Mouse (Mus musculus) limb, embryonic 15.5 days (tissue): Measurements from ENCODE around the gene Slc39a7. TPM values are rescaled to one million over a fixed set of nuclear protein-coding genes. Genes with fewer than 3 reads are reported as not detected.
A peak's percentile ranks its signal among the peaks of the same experiment; 100 is the strongest.

ENCODE experiments used
- ATAC-seq: fragments of 200-750 bp; cut with Nextera tagmentation; 2 replicates; pipeline ENCODE4 v1.8.0; 2017; ENCODE audit warnings: low read depth, moderate TSS enrichment; ENCODE audit not compliant: insufficient number of reproducible peaks, low FRiP score, low TSS enrichment
- H3K27ac ChIP-seq: fragments of 300-500 bp; sonication (generic); 2 replicates; pipeline ENCODE4 v1.5.1; 2015; ENCODE audit warnings: moderate library complexity, mild to moderate bottlenecking, inconsistent platforms
- H3K27me3 ChIP-seq: fragments of 300-500 bp; sonication (generic); 2 replicates; pipeline ENCODE4 v1.6.1; 2015; ENCODE audit warnings: inconsistent platforms
- H3K36me3 ChIP-seq: fragments of 300-500 bp; sonication (generic); 2 replicates; pipeline ENCODE4 v1.6.1; 2015; ENCODE audit warnings: inconsistent platforms
- H3K4me1 ChIP-seq: fragments of 300-500 bp; sonication (generic); 2 replicates; pipeline ENCODE4 v1.6.1; 2015; ENCODE audit warnings: inconsistent platforms
- H3K4me2 ChIP-seq: fragments of 300-500 bp; sonication (generic); 2 replicates; pipeline ENCODE4 v1.6.1; 2015; ENCODE audit warnings: mild to moderate bottlenecking, inconsistent platforms
- H3K4me3 ChIP-seq: fragments of 300-500 bp; sonication (generic); 2 replicates; pipeline ENCODE4 v1.5.1; 2015; ENCODE audit warnings: mild to moderate bottlenecking, inconsistent platforms
- H3K9ac ChIP-seq: fragments of 300-500 bp; sonication (generic); 2 replicates; pipeline ENCODE4 v1.6.1; 2015; ENCODE audit warnings: inconsistent platforms
- H3K9me3 ChIP-seq: fragments of 300-500 bp; sonication (generic); 2 replicates; pipeline ENCODE4 v1.6.1; 2016; ENCODE audit warnings: inconsistent platforms
- WGBS: fragments of 180-500 bp; shearing (Covaris S2); methylation state at CpG from one replicate; pipeline ENCODE4 v1.1.7; 2015; 5-methylcytosine and 5-hydroxymethylcytosine counted together
- polyA plus RNA-seq: library from polyadenylated mRNA; unstranded; fragments of >200 nt; fragmentation: Nextera tagmentation; extraction: Ambion mirVana; gene quantifications from 2 replicates; pipeline ENCODE4 v1.2.1, GENCODE M21; 2015

The Slc39a7 gene
- 258 and 259 TPM in 2 replicates for polyA plus RNA-seq

DNA sequence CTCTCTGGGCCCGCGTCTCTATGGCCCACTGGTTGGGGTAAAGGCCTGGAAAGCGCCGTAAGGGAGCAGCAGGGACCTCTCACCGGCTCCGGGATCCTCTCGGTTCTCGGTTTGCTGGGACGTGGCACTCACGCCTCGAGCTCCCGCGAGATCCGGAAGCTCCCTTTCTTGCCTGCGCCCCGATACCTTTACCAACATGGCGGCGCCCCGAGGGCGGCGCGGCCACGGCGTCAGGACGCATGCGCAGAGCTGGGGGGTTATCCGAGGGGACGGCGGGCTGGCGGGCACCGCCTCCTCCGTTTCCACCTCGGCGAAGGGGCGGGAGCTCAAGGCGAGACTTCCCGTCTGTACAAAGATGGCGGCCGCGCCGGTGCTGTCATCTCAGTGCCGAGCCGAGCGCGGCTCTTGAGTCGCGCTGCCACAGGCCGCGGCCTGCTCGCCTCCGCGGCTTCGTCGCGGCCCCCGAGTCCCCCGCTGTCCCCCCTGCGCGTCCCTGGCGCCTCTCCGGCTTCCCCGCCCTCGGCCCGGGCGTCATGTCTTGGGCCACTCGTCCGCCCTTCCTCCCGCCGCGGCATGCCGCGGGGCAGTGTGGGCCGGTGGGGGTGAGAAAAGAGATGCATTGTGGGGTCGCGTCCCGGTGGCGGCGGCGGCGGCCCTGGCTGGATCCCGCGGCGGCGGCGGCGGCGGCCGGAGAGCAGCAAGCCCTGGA, at the start of gene Slc39a7, which contains the start of gene Rxrb:
Gene Slc39a7 (minus strand): TSS at position 218 of the 709 bp plus-strand sequence.
Gene Rxrb (plus strand): TSS at position 348 of the 709 bp plus-strand sequence.
- peak within 1 kb of the TSS; percentile 97 for H3K27ac ChIP-seq
- H3K4me3 ChIP-seq: peak within 1 kb of the TSS; percentile 96
- H3K4me2 ChIP-seq: peak within 1 kb of the TSS; percentile 91
- no peaks in the 10 kb centered on the region for H3K27me3 ChIP-seq
- ATAC-seq: peak; percentile 79
- peak within 1 kb of the TSS; percentile 97 for H3K9ac ChIP-seq
- peaks cover 55% of the 10 kb centered on the region for H3K36me3 ChIP-seq
- H3K4me1 ChIP-seq: peaks cover 64% of the 10 kb centered on the region
- WGBS: under 1% methylated on average over 68 of the region's 88 CpGs
- H3K9me3 ChIP-seq: no peaks in the 10 kb centered on the region

DNA sequence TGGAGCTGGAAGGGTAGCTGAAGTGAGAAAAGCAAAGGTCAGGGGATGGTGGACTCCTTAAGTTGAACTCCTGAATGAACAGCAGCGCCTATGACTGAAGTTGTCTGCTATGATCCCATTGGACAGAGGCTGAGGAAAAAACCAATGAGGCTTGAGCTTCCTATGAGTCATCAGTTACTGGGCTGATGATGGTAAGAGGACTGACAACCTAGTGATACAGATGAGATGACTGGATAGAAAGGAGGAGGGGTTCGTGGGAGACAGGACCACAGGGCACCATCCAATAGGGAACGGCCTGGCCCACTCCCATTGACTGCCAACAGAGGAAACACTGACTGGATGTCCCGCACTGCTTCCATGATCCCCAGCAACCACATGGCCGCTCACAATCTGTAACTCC, 48.1 kb upstream of the Slc39a7 start:
- Histone ChIP-seq H3K9me3 (no peaks in the 10 kb centered on the region), H3K27ac (no peak overlapping the region), H3K36me3 (no peaks in the 10 kb centered on the region), H3K4me1 (0 out of 2 replicates have a peak, but pooled peaks cover 3% of the 10 kb centered on the region), H3K27me3 (peaks cover 28% of the 10 kb centered on the region), H3K4me3 (no peak overlapping the region), H3K4me2 (no peak overlapping the region), H3K9ac (no peak overlapping the region)
- WGBS: 23% methylated on average over 5 of the region's 5 CpGs
- ATAC-seq: peak; percentile 74

DNA sequence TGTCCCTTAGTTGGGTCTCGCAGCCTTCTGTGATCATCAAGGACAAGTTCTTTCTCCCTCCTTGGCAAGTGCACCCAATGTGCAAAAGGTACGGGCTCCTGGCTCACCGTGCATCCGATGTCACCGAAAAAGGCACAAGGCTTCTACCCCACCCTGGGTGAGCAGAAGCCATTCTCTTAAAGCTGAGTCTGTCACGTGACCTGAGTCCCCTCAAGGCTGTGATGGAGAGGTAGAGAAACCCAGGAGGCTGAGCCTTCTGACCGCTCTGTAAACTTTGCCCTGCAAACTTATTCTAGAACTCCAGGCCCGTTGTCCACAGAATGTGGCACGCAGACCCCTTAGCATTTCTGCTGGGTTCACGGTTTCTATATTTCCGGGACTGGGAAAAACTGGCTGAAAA, 47.5 kb upstream of the Slc39a7 start:
- WGBS: 87% methylated on average over 11 of the region's 11 CpGs
- no peak for ATAC-seq

DNA sequence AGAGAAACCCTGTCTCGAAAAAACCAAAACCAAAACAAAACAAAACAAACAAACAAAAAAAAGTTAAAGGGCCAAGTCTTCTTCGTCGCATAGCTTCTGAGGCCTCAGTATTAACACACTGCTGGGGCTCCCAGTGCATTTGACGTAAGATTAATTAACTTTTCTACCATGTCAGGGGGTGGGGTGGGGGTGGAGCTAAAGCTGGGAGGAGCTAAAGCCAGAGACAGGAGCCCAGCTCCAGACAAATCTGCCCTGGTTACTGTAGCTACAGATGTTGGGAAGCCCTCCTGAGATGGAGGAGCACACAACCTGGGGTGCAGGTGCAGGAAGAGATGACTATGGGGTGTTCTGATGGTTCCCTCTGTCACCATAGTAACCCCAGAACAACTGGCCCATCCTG, 46.7 kb upstream of the Slc39a7 start:
- Histone ChIP-seq H3K27me3 (peaks cover 33% of the 10 kb centered on the region), H3K36me3 (no peaks in the 10 kb centered on the region), H3K4me1 (0 out of 2 replicates have a peak, but pooled peaks cover 3% of the 10 kb centered on the region), H3K9me3 (no peaks in the 10 kb centered on the region), H3K4me2 (no peak overlapping the region), H3K27ac (no peak overlapping the region), H3K4me3 (no peak overlapping the region), H3K9ac (no peak overlapping the region)
- 66% methylated on average over 4 of the region's 4 CpGs for WGBS
- ATAC-seq: no peak

More for the DNA sequence above, 47.5 kb upstream of the Slc39a7 start:
- no peak overlapping the region for H3K27ac ChIP-seq
- H3K4me2 ChIP-seq: no peak overlapping the region
- 0 out of 2 replicates have a peak, but pooled peaks cover 3% of the 10 kb centered on the region for H3K4me1 ChIP-seq
- H3K4me3 ChIP-seq: no peak overlapping the region
- H3K27me3 ChIP-seq: peaks cover 32% of the 10 kb centered on the region
- no peaks in the 10 kb centered on the region for H3K36me3 ChIP-seq
- no peak overlapping the region for H3K9ac ChIP-seq
- H3K9me3 ChIP-seq: no peaks in the 10 kb centered on the region

DNA sequence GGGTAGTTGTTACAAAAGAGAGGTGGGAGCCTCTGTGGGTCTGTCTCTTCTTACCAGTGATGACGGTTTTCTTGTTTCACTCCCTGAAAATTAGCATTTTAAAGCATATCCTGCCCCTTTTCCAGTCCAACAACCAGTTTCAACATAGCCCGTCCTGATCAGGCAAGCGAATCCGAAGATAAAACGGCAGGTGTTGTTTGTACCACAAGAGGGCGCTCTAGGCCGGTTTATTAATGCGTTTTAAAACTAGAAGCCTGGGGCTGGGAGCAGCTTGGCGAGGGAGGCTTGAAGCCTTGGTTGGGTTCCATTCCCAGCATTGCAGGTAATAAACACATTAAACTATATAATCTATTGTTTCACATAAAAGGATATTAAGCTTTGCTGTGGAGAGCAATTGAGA, 46.1 kb upstream of the Slc39a7 start:
- Histone ChIP-seq H3K9me3 (no peaks in the 10 kb centered on the region), H3K4me2 (no peak overlapping the region), H3K9ac (no peak overlapping the region), H3K4me1 (0 out of 2 replicates have a peak, but pooled peaks cover 3% of the 10 kb centered on the region), H3K27ac (no peak overlapping the region), H3K27me3 (peaks cover 29% of the 10 kb centered on the region), H3K36me3 (no peaks in the 10 kb centered on the region), H3K4me3 (no peak overlapping the region)
- WGBS: under 1% methylated on average over 9 of the region's 9 CpGs
- no peak for ATAC-seq

DNA sequence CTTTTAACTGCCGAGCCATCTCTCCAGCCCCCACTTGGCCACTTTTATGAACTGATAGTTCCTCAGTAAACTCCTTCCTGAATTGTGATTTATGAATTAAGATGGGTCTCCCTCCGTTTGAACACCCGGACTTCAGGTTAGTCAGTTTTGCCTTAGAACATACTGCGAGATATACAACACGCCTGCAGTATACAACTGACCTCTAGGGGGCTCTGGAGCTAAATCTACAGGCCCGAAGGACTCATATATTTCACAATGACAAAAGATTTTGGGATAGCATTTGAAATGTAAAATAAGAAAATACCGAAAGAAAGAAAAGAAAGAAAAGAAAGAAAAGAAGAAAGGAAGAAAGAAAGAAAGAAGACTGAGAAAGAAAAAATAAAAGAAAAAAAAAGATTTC, 43.8 kb upstream of the Slc39a7 start:
- 0 out of 2 replicates have a peak, but pooled peaks cover 3% of the 10 kb centered on the region for H3K4me1 ChIP-seq
- H3K9ac ChIP-seq: no peak overlapping the region
- H3K27me3 ChIP-seq: peaks cover 27% of the 10 kb centered on the region
- no peaks in the 10 kb centered on the region for H3K9me3 ChIP-seq
- H3K4me3 ChIP-seq: no peak overlapping the region
- no peak overlapping the region for H3K27ac ChIP-seq
- no peak for ATAC-seq
- H3K4me2 ChIP-seq: no peak overlapping the region
- no peaks in the 10 kb centered on the region for H3K36me3 ChIP-seq
- WGBS: 40% methylated on average over 7 of the region's 7 CpGs

DNA sequence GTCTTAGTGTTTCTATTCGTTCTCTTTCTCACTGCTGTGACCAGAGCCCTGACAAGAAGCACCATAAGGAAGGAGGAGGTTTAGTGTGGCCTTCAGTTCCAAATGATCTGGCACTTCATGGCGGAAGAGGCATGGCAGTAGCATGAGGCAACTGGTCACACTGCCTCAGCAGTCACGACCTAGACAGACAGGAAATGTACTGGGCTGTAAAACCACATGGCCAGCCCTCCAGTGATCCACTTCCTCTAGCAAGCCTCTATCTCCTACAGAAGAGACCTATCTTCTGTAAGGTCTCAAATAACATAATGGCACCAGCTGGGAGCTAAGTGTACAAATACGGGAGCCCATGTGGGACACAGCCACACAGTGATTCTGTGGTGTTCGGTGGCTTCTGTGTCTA, 40.6 kb upstream of the Slc39a7 start:
- H3K27ac ChIP-seq: no peak overlapping the region
- H3K4me2 ChIP-seq: no peak overlapping the region
- no peaks in the 10 kb centered on the region for H3K9me3 ChIP-seq
- ATAC-seq: no peak
- no peak overlapping the region for H3K9ac ChIP-seq
- 0 out of 2 replicates have a peak, but pooled peaks cover 3% of the 10 kb centered on the region for H3K4me1 ChIP-seq
- no peaks in the 10 kb centered on the region for H3K36me3 ChIP-seq
- H3K27me3 ChIP-seq: peaks cover 21% of the 10 kb centered on the region
- no peak overlapping the region for H3K4me3 ChIP-seq
- WGBS: 73% methylated on average over 5 of the region's 5 CpGs

DNA sequence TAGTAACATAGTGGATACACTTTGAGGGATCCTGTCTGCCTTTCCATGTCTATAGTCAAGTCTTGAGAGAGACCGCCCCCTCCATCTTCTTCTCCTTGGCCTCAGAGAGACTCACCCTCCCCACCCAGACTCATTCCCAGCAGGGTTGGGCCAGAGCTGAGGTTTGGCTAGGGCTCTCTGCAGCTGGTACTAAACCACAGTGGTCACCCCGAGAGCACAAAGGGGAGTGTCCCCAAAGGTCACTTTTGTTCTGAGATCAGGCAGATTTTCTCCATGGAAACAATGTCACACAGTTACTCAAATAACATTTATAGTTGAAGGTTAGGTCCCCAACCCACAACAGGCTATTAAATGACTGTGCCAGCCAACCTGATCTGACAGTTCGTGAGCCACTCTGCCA, 37.4 kb upstream of the Slc39a7 start:
- no peaks in the 10 kb centered on the region for H3K9me3 ChIP-seq
- WGBS: 56% methylated on average over 3 of the region's 3 CpGs

DNA sequence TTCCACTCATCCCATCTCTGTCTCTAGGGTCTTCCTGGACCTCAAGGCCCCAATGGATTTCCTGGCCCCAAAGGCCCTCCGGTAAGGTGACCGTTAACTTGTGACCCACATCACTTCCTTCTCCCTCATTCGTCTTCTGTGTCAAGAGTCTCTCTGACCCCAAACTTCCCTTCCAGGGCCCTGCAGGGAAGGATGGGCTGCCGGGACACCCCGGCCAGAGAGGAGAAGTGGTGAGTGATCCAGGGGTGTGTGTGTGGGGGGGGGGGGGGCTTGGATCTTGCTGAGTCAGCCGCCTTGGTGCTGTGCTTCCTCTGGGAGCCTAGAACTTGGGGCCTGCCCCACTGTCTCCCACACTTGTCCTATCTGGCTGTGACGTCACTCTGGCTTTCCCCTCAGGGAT, 25.7 kb upstream of the Slc39a7 start:
- H3K27me3 ChIP-seq: no peaks in the 10 kb centered on the region
- peaks cover 14% of the 10 kb centered on the region for H3K36me3 ChIP-seq
- peak overlapping the region; percentile 19; the same call in 1 of the 2 replicates for H3K27ac ChIP-seq
- H3K9me3 ChIP-seq: no peaks in the 10 kb centered on the region
- peaks cover 5% of the 10 kb centered on the region; the same call in 1 of the 2 replicates for H3K4me1 ChIP-seq
- H3K9ac ChIP-seq: no peak overlapping the region
- H3K4me2 ChIP-seq: no peak overlapping the region
- 68% methylated on average over 7 of the region's 7 CpGs for WGBS
- no peak for ATAC-seq
- no peak overlapping the region for H3K4me3 ChIP-seq

More for the DNA sequence above, 37.4 kb upstream of the Slc39a7 start:
- Histone ChIP-seq H3K4me1 (no peaks in the 10 kb centered on the region), H3K36me3 (peaks cover 3% of the 10 kb centered on the region; the same call in 1 of the 2 replicates), H3K9ac (no peak overlapping the region), H3K27me3 (no peaks in the 10 kb centered on the region), H3K27ac (no peak overlapping the region), H3K4me2 (no peak overlapping the region), H3K4me3 (no peak overlapping the region)
- no peak for ATAC-seq

DNA sequence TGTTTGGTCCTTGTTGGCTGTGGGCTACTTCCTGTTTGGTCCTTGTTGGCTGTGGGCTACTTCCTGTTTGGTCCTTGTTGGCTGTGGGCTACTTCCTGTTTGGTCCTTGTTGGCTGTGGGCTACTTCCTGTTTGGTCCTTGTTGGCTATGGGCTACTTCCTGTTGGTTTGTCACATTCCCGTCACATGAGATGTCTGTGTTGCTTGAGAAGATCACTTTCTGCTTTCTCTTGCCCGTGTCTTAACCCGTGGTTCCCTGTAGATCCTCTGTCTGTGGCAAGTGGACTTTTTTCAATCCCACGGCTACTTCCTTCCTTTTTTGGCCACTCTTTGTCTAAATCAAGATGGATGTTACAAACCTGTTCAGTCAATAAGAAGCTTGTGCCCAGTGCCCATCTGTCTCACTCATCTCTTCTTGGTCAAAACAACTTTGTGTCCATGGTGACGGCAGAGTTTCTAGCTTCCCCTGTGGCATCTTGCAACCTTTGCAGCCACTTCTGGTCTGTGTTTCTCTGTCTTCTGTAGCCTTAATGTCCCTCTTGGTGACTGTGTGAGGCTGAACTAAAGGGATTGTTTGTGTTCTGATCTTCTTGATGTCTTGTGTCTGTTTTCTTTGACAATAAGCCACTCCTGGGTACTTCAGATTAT, 16.0 kb upstream of the Slc39a7 start:
- H3K27ac ChIP-seq: no peak overlapping the region
- no peak overlapping the region for H3K4me2 ChIP-seq
- 92% methylated on average over 5 of the region's 5 CpGs for WGBS

DNA sequence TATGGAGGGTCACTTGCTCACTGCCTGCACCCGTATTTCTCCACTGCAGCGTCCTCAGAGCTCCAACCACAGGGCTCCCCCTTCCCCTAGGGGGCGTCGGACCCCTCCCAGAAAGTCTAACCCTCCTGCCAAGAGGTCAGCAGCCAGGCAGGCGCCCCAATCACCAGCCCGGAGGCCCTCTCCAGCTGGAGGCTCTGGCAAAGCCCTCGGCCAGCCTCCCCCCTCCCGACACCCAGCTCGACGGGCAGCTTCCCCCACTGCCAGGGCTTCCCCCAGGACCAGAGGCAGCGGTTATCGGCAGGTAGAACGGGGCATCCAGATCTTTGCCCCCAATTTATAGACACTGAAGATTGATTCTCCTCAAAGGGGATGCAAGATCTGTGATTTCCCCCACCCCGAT, 14.5 kb upstream of the Slc39a7 start:
- WGBS: 77% methylated on average over 14 of the region's 14 CpGs
- H3K4me1 ChIP-seq: peaks cover 19% of the 10 kb centered on the region; the same call in 1 of the 2 replicates

More for the DNA sequence above, 16.0 kb upstream of the Slc39a7 start:
- H3K4me3 ChIP-seq: no peak overlapping the region
- H3K4me1 ChIP-seq: 0 out of 2 replicates have a peak, but pooled peaks cover 6% of the 10 kb centered on the region
- no peak for ATAC-seq
- no peak overlapping the region for H3K9ac ChIP-seq
- no peaks in the 10 kb centered on the region for H3K9me3 ChIP-seq
- peaks cover 15% of the 10 kb centered on the region; the same call in 1 of the 2 replicates for H3K36me3 ChIP-seq
- no peaks in the 10 kb centered on the region for H3K27me3 ChIP-seq

More for the DNA sequence above, 14.5 kb upstream of the Slc39a7 start:
- Histone ChIP-seq H3K36me3 (peaks cover 13% of the 10 kb centered on the region; the same call in 1 of the 2 replicates), H3K27me3 (peaks cover 13% of the 10 kb centered on the region), H3K4me3 (no peak overlapping the region), H3K27ac (no peak overlapping the region), H3K9ac (no peak overlapping the region), H3K9me3 (no peaks in the 10 kb centered on the region), H3K4me2 (no peak overlapping the region)
- ATAC-seq: no peak
